Mouse (Mus musculus): ENCODE results near the gene Rev1. TPM values are rescaled to one million over a fixed set of nuclear protein-coding genes. Genes with fewer than 3 reads are reported as not detected.

Gene Rev1
- polyA plus RNA-seq, 1 experiment: 4.4 TPM

DNA sequence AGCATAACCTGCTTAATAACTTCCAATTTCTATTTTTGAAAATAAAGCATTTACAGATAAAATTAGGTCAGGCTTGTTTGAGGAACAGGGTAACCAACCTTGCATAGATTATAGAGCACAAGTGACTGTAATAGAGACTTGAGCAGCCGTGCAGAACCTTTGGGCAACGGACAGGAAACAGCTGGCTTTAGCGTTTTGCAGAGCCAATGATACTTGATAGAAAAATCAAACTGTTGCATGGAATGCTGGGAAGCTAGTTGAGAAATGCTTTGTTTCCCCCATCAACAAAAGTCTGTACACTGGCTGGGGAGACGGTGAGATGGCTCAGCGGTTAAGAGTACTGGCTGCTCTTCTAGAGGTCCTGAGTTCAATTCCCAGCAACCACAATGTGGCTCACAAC, 20.5 kb upstream of the Rev1 start:
- no peaks in the 10 kb centered on the region for H3K36me3 ChIP-seq (ENCODE audit: control insufficient read depth, insufficient read depth)
- no peak overlapping the region for H3K4me2 ChIP-seq (ENCODE audit: low read depth)
- H3ac ChIP-seq (ENCODE audit: control insufficient read depth, insufficient read length): no peak overlapping the region
- no peaks in the 10 kb centered on the region for H3K79me2 ChIP-seq (ENCODE audit: control insufficient read depth, insufficient read depth)
- no peak for TF ChIP-seq TCF12 (IDR thresholded peaks at IDR 0.05; ENCODE audit: insufficient read depth, poor library complexity, severe bottlenecking)
- no peak for TF ChIP-seq SRF (IDR thresholded peaks at IDR 0.05; ENCODE audit: control insufficient read depth, insufficient read length, low read depth)
- no peak for TF ChIP-seq TCF3 (IDR thresholded peaks at IDR 0.05; ENCODE audit: insufficient read length, low read depth)
- no peak for TF ChIP-seq MYOG (IDR thresholded peaks at IDR 0.05; ENCODE audit: control insufficient read depth in 1 of 3, insufficient read depth in 1 of 3, insufficient read length in 2 of 3, low read depth in 2 of 3)
- no peak for TF ChIP-seq CEBPB (IDR thresholded peaks at IDR 0.05; ENCODE audit: insufficient read depth, poor library complexity, severe bottlenecking)
- TF ChIP-seq POLR2AphosphoS2 (IDR thresholded peaks at IDR 0.05; ENCODE audit: insufficient read length, low read depth): no peak
- TF ChIP-seq USF1 (IDR thresholded peaks at IDR 0.05; ENCODE audit: low read depth): no peak
- TF ChIP-seq MYOD1 (IDR thresholded peaks at IDR 0.05; ENCODE audit: control insufficient read depth in 1 of 3, insufficient read length in 2 of 3, low read depth in 2 of 3): no peak
- no peak for TF ChIP-seq E2F4 (IDR thresholded peaks at IDR 0.05; ENCODE audit: insufficient read depth)
- no peak for TF ChIP-seq REST (IDR thresholded peaks at IDR 0.05; ENCODE audit: insufficient read depth, insufficient read length)
- TF ChIP-seq MAX (IDR thresholded peaks at IDR 0.05; ENCODE audit: low read depth): no peak
- no peak for TF ChIP-seq POLR2A (IDR thresholded peaks at IDR 0.05; ENCODE audit: insufficient read length, low read depth)
- H3K27me3 ChIP-seq (ENCODE audit: control insufficient read depth, insufficient read depth, insufficient read length): no peaks in the 10 kb centered on the region
- H3K4me3 ChIP-seq: no peak overlapping the region

DNA sequence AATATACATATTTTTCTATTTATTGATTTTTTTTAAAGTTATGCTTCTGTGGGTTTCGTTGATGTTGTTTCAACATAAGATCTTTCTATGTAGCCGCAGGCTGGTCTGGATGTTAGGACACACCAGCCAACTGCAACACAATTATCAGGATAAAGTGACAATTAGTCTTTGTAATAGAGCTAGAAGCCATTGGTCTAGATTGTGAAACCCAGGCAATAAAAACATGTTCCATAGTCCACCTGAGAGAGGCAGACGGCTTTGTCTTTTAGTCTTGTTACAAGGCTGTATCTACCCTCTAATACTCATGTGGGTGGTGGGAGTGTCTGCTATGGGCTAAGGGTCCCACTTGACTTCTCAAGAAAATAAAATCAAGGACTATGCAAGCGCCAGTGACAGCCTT, 16.4 kb upstream of the Rev1 start:
- Histone ChIP-seq H3K36me3 (ENCODE audit: control insufficient read depth, insufficient read depth) (no peaks in the 10 kb centered on the region), H3ac (ENCODE audit: control insufficient read depth, insufficient read length) (no peak overlapping the region), H3K4me3 (no peak overlapping the region), H3K79me2 (ENCODE audit: control insufficient read depth, insufficient read depth) (no peaks in the 10 kb centered on the region), H3K4me2 (ENCODE audit: low read depth) (no peak overlapping the region), H3K27me3 (ENCODE audit: control insufficient read depth, insufficient read depth, insufficient read length) (no peaks in the 10 kb centered on the region)
- TF ChIP-seq TCF3 (IDR thresholded peaks at IDR 0.05; ENCODE audit: insufficient read length, low read depth) (no peak), E2F4 (IDR thresholded peaks at IDR 0.05; ENCODE audit: insufficient read depth) (no peak), MYOG (IDR thresholded peaks at IDR 0.05; ENCODE audit: control insufficient read depth in 1 of 3, insufficient read depth in 1 of 3, insufficient read length in 2 of 3, low read depth in 2 of 3) (no peak), CEBPB (IDR thresholded peaks at IDR 0.05; ENCODE audit: insufficient read depth, poor library complexity, severe bottlenecking) (no peak), POLR2A (IDR thresholded peaks at IDR 0.05; ENCODE audit: insufficient read length, low read depth) (no peak), MAX (IDR thresholded peaks at IDR 0.05; ENCODE audit: low read depth) (no peak), SRF (IDR thresholded peaks at IDR 0.05; ENCODE audit: control insufficient read depth, insufficient read length, low read depth) (no peak), POLR2AphosphoS2 (IDR thresholded peaks at IDR 0.05; ENCODE audit: insufficient read length, low read depth) (no peak), MYOD1 (IDR thresholded peaks at IDR 0.05; ENCODE audit: control insufficient read depth in 1 of 3, insufficient read length in 2 of 3, low read depth in 2 of 3) (no peak), TCF12 (IDR thresholded peaks at IDR 0.05; ENCODE audit: insufficient read depth, poor library complexity, severe bottlenecking) (no peak), USF1 (IDR thresholded peaks at IDR 0.05; ENCODE audit: low read depth) (no peak), REST (IDR thresholded peaks at IDR 0.05; ENCODE audit: insufficient read depth, insufficient read length) (no peak)

DNA sequence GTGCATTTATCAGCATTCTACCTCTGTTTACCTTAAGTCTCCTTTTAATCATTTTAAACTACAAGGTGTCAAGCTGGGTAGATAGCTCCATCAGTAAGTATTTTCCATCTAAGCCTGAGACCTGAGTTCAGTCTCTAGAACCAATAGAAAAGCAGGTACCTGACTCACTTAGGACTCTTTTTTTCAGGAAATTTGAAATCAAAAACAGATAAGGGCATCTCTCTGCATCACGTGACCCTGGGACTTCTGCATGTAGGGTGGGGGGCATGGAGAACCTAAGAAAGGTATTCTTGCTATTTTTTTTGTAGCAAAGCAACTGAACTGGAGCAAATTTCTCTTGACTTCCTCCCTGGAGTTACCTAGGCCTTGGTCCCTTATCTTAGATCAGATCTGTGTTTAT, 11.8 kb upstream of the Rev1 start:
- TF ChIP-seq USF1 (IDR thresholded peaks at IDR 0.05; ENCODE audit: low read depth) (no peak), SRF (IDR thresholded peaks at IDR 0.05; ENCODE audit: control insufficient read depth, insufficient read length, low read depth) (no peak), E2F4 (IDR thresholded peaks at IDR 0.05; ENCODE audit: insufficient read depth) (no peak), REST (IDR thresholded peaks at IDR 0.05; ENCODE audit: insufficient read depth, insufficient read length) (no peak), POLR2AphosphoS2 (IDR thresholded peaks at IDR 0.05; ENCODE audit: insufficient read length, low read depth) (no peak), MYOD1 (IDR thresholded peaks at IDR 0.05; ENCODE audit: control insufficient read depth in 1 of 3, insufficient read length in 2 of 3, low read depth in 2 of 3) (no peak), CEBPB (IDR thresholded peaks at IDR 0.05; ENCODE audit: insufficient read depth, poor library complexity, severe bottlenecking) (no peak), MAX (IDR thresholded peaks at IDR 0.05; ENCODE audit: low read depth) (no peak), POLR2A (IDR thresholded peaks at IDR 0.05; ENCODE audit: insufficient read length, low read depth) (no peak), MYOG (IDR thresholded peaks at IDR 0.05; ENCODE audit: control insufficient read depth in 1 of 3, insufficient read depth in 1 of 3, insufficient read length in 2 of 3, low read depth in 2 of 3) (no peak), TCF3 (IDR thresholded peaks at IDR 0.05; ENCODE audit: insufficient read length, low read depth) (no peak), TCF12 (IDR thresholded peaks at IDR 0.05; ENCODE audit: insufficient read depth, poor library complexity, severe bottlenecking) (no peak)
- H3ac ChIP-seq (ENCODE audit: control insufficient read depth, insufficient read length): no peak overlapping the region
- no peak overlapping the region for H3K4me2 ChIP-seq (ENCODE audit: low read depth)
- H3K36me3 ChIP-seq (ENCODE audit: control insufficient read depth, insufficient read depth): no peaks in the 10 kb centered on the region
- peaks cover 3% of the 10 kb centered on the region for H3K27me3 ChIP-seq (ENCODE audit: control insufficient read depth, insufficient read depth, insufficient read length)
- no peaks in the 10 kb centered on the region for H3K79me2 ChIP-seq (ENCODE audit: control insufficient read depth, insufficient read depth)
- no peak overlapping the region for H3K4me3 ChIP-seq

GRCm38 (mm10) chr1:38140911-38141310, 11.3 kb upstream of the Rev1 start:
- H3K36me3 ChIP-seq (ENCODE audit: control insufficient read depth, insufficient read depth): no peaks in the 10 kb centered on the region
- TF ChIP-seq POLR2AphosphoS2 (IDR thresholded peaks at IDR 0.05; ENCODE audit: insufficient read length, low read depth): no peak
- no peak for TF ChIP-seq REST (IDR thresholded peaks at IDR 0.05; ENCODE audit: insufficient read depth, insufficient read length)
- no peak for TF ChIP-seq MYOG (IDR thresholded peaks at IDR 0.05; ENCODE audit: control insufficient read depth in 1 of 3, insufficient read depth in 1 of 3, insufficient read length in 2 of 3, low read depth in 2 of 3)
- no peak for TF ChIP-seq MAX (IDR thresholded peaks at IDR 0.05; ENCODE audit: low read depth)
- no peak for TF ChIP-seq USF1 (IDR thresholded peaks at IDR 0.05; ENCODE audit: low read depth)
- no peak for TF ChIP-seq CEBPB (IDR thresholded peaks at IDR 0.05; ENCODE audit: insufficient read depth, poor library complexity, severe bottlenecking)
- no peak for TF ChIP-seq E2F4 (IDR thresholded peaks at IDR 0.05; ENCODE audit: insufficient read depth)
- no peak for TF ChIP-seq MYOD1 (IDR thresholded peaks at IDR 0.05; ENCODE audit: control insufficient read depth in 1 of 3, insufficient read length in 2 of 3, low read depth in 2 of 3)
- no peak for TF ChIP-seq POLR2A (IDR thresholded peaks at IDR 0.05; ENCODE audit: insufficient read length, low read depth)
- TF ChIP-seq TCF3 (IDR thresholded peaks at IDR 0.05; ENCODE audit: insufficient read length, low read depth): no peak
- no peak for TF ChIP-seq SRF (IDR thresholded peaks at IDR 0.05; ENCODE audit: control insufficient read depth, insufficient read length, low read depth)
- no peak for TF ChIP-seq TCF12 (IDR thresholded peaks at IDR 0.05; ENCODE audit: insufficient read depth, poor library complexity, severe bottlenecking)

More at GRCm38 (mm10) chr1:38140911-38141310, 11.3 kb upstream of the Rev1 start:
- peaks cover 3% of the 10 kb centered on the region for H3K27me3 ChIP-seq (ENCODE audit: control insufficient read depth, insufficient read depth, insufficient read length)
- no peaks in the 10 kb centered on the region for H3K79me2 ChIP-seq (ENCODE audit: control insufficient read depth, insufficient read depth)
- no peak overlapping the region for H3K4me2 ChIP-seq (ENCODE audit: low read depth)
- no peak overlapping the region for H3K4me3 ChIP-seq
- no peak overlapping the region for H3ac ChIP-seq (ENCODE audit: control insufficient read depth, insufficient read length)

Data from myocyte (in vitro differentiated cells).